In genomic region chr9:59291688-59292492, GRCm38 (mm10) we compare ENCODE assay signal across 8 mouse cellular contexts. TPM values are rescaled to one million over a fixed set of nuclear protein-coding genes. Genes with fewer than 3 reads are reported as not detected.
DNase-seq lines count a peak whose midpoint lies in the region; ATAC-seq and TF ChIP-seq lines count a peak whose summit lies in the region.

No protein-coding gene starts in this region.

- peak overlapping the region; percentile 72 for H3K4me2 ChIP-seq in hindbrain, embryonic 12.5 days (replicated peaks)
- peak overlapping the region; percentile 57 for H3K4me2 ChIP-seq in midbrain, embryonic 14.5 days (ENCODE audit: low read length)

- no peaks in the 10 kb centered on the region; the same call in 1 of the 2 replicates for H3K36me3 ChIP-seq in hindbrain, embryonic 12.5 days
- H3K36me3 ChIP-seq in midbrain, embryonic 14.5 days (ENCODE audit: control insufficient read depth, insufficient read depth, low read length), result no peaks in the 10 kb centered on the region

- peak overlapping the region; percentile 94 for H3K9ac ChIP-seq in hindbrain, embryonic 12.5 days
- H3K9ac ChIP-seq in midbrain, embryonic 14.5 days (replicated peaks; ENCODE audit: low read length), result peak overlapping the region; percentile 81

- TF ChIP-seq CTCF in layer of hippocampus, adult 2 months (conservative IDR thresholded peaks at IDR 0.05), result no peak

- peaks cover 35% of the 10 kb centered on the region for H3K4me1 ChIP-seq in hindbrain, embryonic 12.5 days
- peaks cover 15% of the 10 kb centered on the region for H3K4me1 ChIP-seq in midbrain, embryonic 14.5 days (ENCODE audit: control insufficient read depth, insufficient read depth, low read length)

- peak overlapping the region; percentile 90 for H3K27ac ChIP-seq in layer of hippocampus, adult 2 months
- peak overlapping the region; percentile 93 for H3K27ac ChIP-seq in hindbrain, embryonic 12.5 days
- H3K27ac ChIP-seq in midbrain, embryonic 14.5 days (replicated peaks; ENCODE audit: low read depth, low read length), result peak overlapping the region; percentile 87

- no peaks in the 10 kb centered on the region for H3K27me3 ChIP-seq in hindbrain, embryonic 12.5 days
- no peaks in the 10 kb centered on the region for H3K27me3 ChIP-seq in midbrain, embryonic 14.5 days (ENCODE audit: control insufficient read depth, insufficient read depth, low read length)

- peak overlapping the region; percentile 82 for H3K4me3 ChIP-seq in layer of hippocampus, adult 2 months
- peak overlapping the region; percentile 98 for H3K4me3 ChIP-seq in hindbrain, embryonic 12.5 days
- H3K4me3 ChIP-seq in midbrain, embryonic 14.5 days (replicated peaks; ENCODE audit: low read depth, low read length), result peak overlapping the region; percentile 76

- H3K9me3 ChIP-seq in hindbrain, embryonic 12.5 days (replicated peaks), result no peaks in the 10 kb centered on the region
- H3K9me3 ChIP-seq in midbrain, embryonic 14.5 days (ENCODE audit: control insufficient read depth, low read length), result no peaks in the 10 kb centered on the region

- ATAC-seq in hindbrain, embryonic 12.5 days (ENCODE audit: low FRiP score), result peak; percentile 76; the same call in 1 of the 2 replicates
- peak; percentile 69; the same call in 1 of the 2 replicates for ATAC-seq in midbrain, embryonic 14.5 days (ENCODE audit: low FRiP score, low TSS enrichment)

- WGBS in hindbrain, embryonic 12.5 days, result 3% methylated on average over 35 of the region's 50 CpGs
- under 1% methylated on average over 50 of the region's 50 CpGs for WGBS in midbrain, embryonic 14.5 days

- DNase-seq in layer of hippocampus, adult 2 months (ENCODE audit: low spot score in 2 of 2), result no peak
- DNase-seq in layer of hippocampus, postnatal 14 days (ENCODE audit: low spot score in 2 of 2), result no peak
- peak; percentile 63 for DNase-seq in adipocyte (ENCODE audit: low spot score)
- DNase-seq in midbrain, embryonic 14.5 days, result no peak
- no peak for DNase-seq in gastrocnemius, adult 8-10 months (ENCODE audit: low spot score in 2 of 2)
- DNase-seq in adrenal gland, postnatal 25 days, result no peak
- DNase-seq in urinary bladder, postnatal 25 days (ENCODE audit: low spot score), result no peak

RNA-seq across cellular contexts. Expression of gene Adpgk, which starts 0.5 kb away (rescaled TPM):
- 10 to 100 TPM; 16.2 to 16.8 TPM for total RNA-seq in layer of hippocampus, adult 2 months (2021)
- total RNA-seq in layer of hippocampus, postnatal 14 days (2021), result 10 to 100 TPM; 17.3 to 17.6 TPM
- polyA plus RNA-seq in hindbrain, embryonic 12.5 days (2016; fragmentation: Nextera tagmentation; extraction: Ambion mirVana), result 35.3 and 38.0 TPM in 2 replicates
- polyA plus RNA-seq in midbrain, embryonic 14.5 days (2014; fragmentation: Nextera tagmentation; extraction: Ambion mirVana), result 19.2 and 24.0 TPM in 2 replicates
- total RNA-seq in gastrocnemius, adult 8-10 months (2022), result 1 to 10 TPM; 6.1 to 7.6 (median 7.3) TPM
- total RNA-seq in adrenal gland, postnatal 25 days (2021), result 28.6 and 31.1 TPM in 2 replicates
